Mouse (Mus musculus) limb, embryonic 15.5 days (tissue): ENCODE measurements around the gene Tgm2. TPM values are rescaled to one million over a fixed set of nuclear protein-coding genes. Genes with fewer than 3 reads are reported as not detected.
A peak's percentile ranks its signal among the peaks of the same experiment; 100 is the strongest.

Experiments used
- ATAC-seq: fragments of 200-750 bp; cut with Nextera tagmentation; 2 replicates; pipeline ENCODE4 v1.8.0; 2017; ENCODE audit warnings: low read depth, moderate TSS enrichment; ENCODE audit not compliant: insufficient number of reproducible peaks, low FRiP score, low TSS enrichment
- H3K27ac ChIP-seq: fragments of 300-500 bp; sonication (generic); 2 replicates; pipeline ENCODE4 v1.5.1; 2015; ENCODE audit warnings: moderate library complexity, mild to moderate bottlenecking, inconsistent platforms
- H3K27me3 ChIP-seq: fragments of 300-500 bp; sonication (generic); 2 replicates; pipeline ENCODE4 v1.6.1; 2015; ENCODE audit warnings: inconsistent platforms
- H3K36me3 ChIP-seq: fragments of 300-500 bp; sonication (generic); 2 replicates; pipeline ENCODE4 v1.6.1; 2015; ENCODE audit warnings: inconsistent platforms
- H3K4me1 ChIP-seq: fragments of 300-500 bp; sonication (generic); 2 replicates; pipeline ENCODE4 v1.6.1; 2015; ENCODE audit warnings: inconsistent platforms
- H3K4me2 ChIP-seq: fragments of 300-500 bp; sonication (generic); 2 replicates; pipeline ENCODE4 v1.6.1; 2015; ENCODE audit warnings: mild to moderate bottlenecking, inconsistent platforms
- H3K4me3 ChIP-seq: fragments of 300-500 bp; sonication (generic); 2 replicates; pipeline ENCODE4 v1.5.1; 2015; ENCODE audit warnings: mild to moderate bottlenecking, inconsistent platforms
- H3K9ac ChIP-seq: fragments of 300-500 bp; sonication (generic); 2 replicates; pipeline ENCODE4 v1.6.1; 2015; ENCODE audit warnings: inconsistent platforms
- H3K9me3 ChIP-seq: fragments of 300-500 bp; sonication (generic); 2 replicates; pipeline ENCODE4 v1.6.1; 2016; ENCODE audit warnings: inconsistent platforms
- WGBS: fragments of 180-500 bp; shearing (Covaris S2); methylation state at CpG from one replicate; pipeline ENCODE4 v1.1.7; 2015; 5-methylcytosine and 5-hydroxymethylcytosine counted together
- polyA plus RNA-seq: library from polyadenylated mRNA; unstranded; fragments of >200 nt; fragmentation: Nextera tagmentation; extraction: Ambion mirVana; gene quantifications from 2 replicates; pipeline ENCODE4 v1.2.1, GENCODE M21; 2015

Gene Tgm2
- polyA plus RNA-seq, 1 experiment from 2014 or later = 13.3 TPM

DNA sequence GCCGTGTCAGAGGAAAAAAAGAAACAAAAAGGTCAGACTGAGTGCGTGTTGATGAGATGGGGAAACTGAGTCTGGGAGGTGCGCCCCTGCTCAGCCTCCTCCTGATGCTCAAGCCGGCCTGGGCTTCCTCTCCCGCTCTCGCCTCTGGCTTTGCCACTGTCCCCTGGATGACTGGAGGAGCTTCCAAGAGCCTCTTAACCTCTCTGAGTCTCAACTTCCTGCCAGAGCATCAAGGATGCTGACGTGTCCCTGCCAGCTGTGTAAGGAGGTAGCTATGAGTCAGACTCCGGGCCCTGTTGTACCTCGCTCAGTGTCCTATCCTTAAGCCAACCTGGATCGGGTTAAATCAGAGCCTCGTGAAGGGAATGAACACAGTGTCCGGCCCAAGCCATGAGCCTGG, 8.5 kb downstream of the Tgm2 start:
- Histone ChIP-seq H3K36me3 (no peaks in the 10 kb centered on the region), H3K9ac (no peak overlapping the region), H3K4me3 (no peak overlapping the region), H3K27me3 (no peaks in the 10 kb centered on the region), H3K9me3 (no peaks in the 10 kb centered on the region), H3K4me1 (peaks cover 57% of the 10 kb centered on the region), H3K4me2 (no peak overlapping the region), H3K27ac (no peak overlapping the region)
- ATAC-seq = no peak
- 87% methylated on average over 12 of the region's 12 CpGs for WGBS

- Histone ChIP-seq H3K36me3 (no peaks in the 10 kb centered on the region), H3K4me3 (no peak overlapping the region), H3K9ac (no peak overlapping the region), H3K4me1 (peaks cover 45% of the 10 kb centered on the region), H3K27ac (no peak overlapping the region), H3K27me3 (no peaks in the 10 kb centered on the region), H3K9me3 (no peaks in the 10 kb centered on the region), H3K4me2 (no peak overlapping the region)
- ATAC-seq = no peak
- WGBS = 44% methylated on average over 7 of the region's 7 CpGs
Observed at GRCm38 (mm10) chr2:158136205-158136604, 10.0 kb downstream of the Tgm2 start.

GRCm38 (mm10) chr2:158133050-158133449, 13.2 kb downstream of the Tgm2 start:
- no peaks in the 10 kb centered on the region for H3K27me3 ChIP-seq
- no peak overlapping the region for H3K4me2 ChIP-seq
- H3K4me1 ChIP-seq = peaks cover 32% of the 10 kb centered on the region
- 66% methylated on average over 6 of the region's 6 CpGs for WGBS
- H3K4me3 ChIP-seq = no peak overlapping the region
- H3K36me3 ChIP-seq = no peaks in the 10 kb centered on the region
- H3K9ac ChIP-seq = no peak overlapping the region
- no peaks in the 10 kb centered on the region for H3K9me3 ChIP-seq
- no peak overlapping the region for H3K27ac ChIP-seq
- no peak for ATAC-seq

- H3K36me3 ChIP-seq = no peaks in the 10 kb centered on the region
- WGBS = 78% methylated on average over 10 of the region's 10 CpGs
- no peak overlapping the region for H3K27ac ChIP-seq
- H3K27me3 ChIP-seq = no peaks in the 10 kb centered on the region
- H3K4me1 ChIP-seq = peaks cover 27% of the 10 kb centered on the region
- H3K4me2 ChIP-seq = no peak overlapping the region
- no peaks in the 10 kb centered on the region for H3K9me3 ChIP-seq
- no peak overlapping the region for H3K4me3 ChIP-seq
- no peak for ATAC-seq
- no peak overlapping the region for H3K9ac ChIP-seq
Observed at GRCm38 (mm10) chr2:158132320-158132719, 13.9 kb downstream of the Tgm2 start.

DNA sequence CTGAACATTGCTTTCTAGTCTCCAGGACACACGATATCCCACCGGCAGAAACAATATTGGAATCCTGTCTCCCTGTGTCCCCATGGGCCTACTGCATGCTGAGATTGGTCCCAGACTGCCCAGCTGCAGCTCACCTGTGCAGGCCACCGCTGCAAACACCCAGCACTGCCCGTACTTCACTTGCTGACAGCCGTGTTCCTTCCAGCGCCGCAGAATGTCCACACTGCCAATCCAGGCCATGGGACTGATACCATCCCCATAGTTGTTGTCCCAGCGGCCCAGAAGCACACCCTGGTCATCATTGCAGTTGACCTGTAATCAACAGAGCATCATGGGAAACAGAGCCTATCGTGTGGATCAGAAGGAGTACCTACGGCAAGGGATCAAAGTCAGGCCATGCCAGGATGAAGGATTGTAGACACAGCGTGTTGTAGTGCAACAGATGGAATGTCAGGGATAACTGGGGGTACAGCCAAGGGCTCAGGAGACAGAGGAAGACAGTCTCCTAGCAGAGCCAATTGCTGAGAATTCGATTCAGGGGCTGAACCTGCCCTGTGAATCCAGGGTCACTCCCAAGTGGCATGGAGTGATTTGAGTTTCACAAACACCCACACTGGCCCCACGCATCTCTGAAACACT, 14.9 kb downstream of the Tgm2 start:
- H3K27me3 ChIP-seq = no peaks in the 10 kb centered on the region
- no peak overlapping the region for H3K4me2 ChIP-seq
- H3K4me1 ChIP-seq = peaks cover 24% of the 10 kb centered on the region; the same call in 1 of the 2 replicates
- no peak for ATAC-seq
- H3K9ac ChIP-seq = no peak overlapping the region
- 87% methylated on average over 13 of the region's 13 CpGs for WGBS
- no peak overlapping the region for H3K4me3 ChIP-seq
- H3K9me3 ChIP-seq = no peaks in the 10 kb centered on the region
- no peak overlapping the region for H3K27ac ChIP-seq
- H3K36me3 ChIP-seq = no peaks in the 10 kb centered on the region

- WGBS = 48% methylated on average over 5 of the region's 5 CpGs
- Histone ChIP-seq H3K9me3 (no peaks in the 10 kb centered on the region), H3K9ac (no peak overlapping the region)
Observed at GRCm38 (mm10) chr2:158130391-158130986, 15.7 kb downstream of the Tgm2 start.

DNA sequence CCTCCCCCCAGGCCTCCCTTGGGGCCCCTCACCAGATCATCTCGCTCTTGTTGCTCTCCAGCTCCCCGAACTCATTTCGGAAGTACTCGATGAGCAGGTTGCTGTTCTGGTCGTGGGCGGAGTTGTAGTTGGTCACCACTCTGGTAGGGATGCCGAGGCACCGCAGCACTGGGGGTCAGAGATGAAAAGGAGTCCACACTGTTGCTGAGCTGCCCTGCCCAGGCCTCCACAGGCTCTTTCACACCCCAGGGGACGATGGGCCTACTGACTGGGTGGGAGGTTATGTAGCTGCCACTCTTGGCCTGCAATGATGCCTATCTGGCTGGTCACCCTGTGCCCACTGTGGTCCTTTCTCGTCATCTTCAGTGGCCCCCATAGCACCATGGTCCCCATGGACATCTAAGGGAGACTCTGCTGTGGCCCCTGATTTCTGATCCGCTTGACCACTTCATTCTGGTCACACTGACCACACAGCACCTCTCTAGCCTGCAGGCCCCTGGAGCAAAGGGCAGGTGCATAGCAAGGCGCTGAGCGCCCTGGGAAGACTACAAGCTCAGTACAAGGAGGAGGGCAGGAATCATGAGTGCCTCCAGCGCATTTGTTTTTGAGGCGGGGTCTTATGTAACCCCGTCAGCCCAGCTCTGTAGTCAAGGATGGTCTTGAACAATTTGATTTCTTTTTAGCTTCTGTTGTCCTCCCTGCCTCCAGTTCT, 16.8 kb downstream of the Tgm2 start:
- no peaks in the 10 kb centered on the region for H3K27me3 ChIP-seq
- H3K9ac ChIP-seq = no peak overlapping the region
- WGBS = 77% methylated on average over 16 of the region's 16 CpGs
- 0 out of 2 replicates have a peak overlapping the region, but pooled peaks have one; percentile 1 for H3K27ac ChIP-seq
- peaks cover 16% of the 10 kb centered on the region; the same call in 1 of the 2 replicates for H3K4me1 ChIP-seq
- no peak overlapping the region for H3K4me2 ChIP-seq
- no peaks in the 10 kb centered on the region for H3K9me3 ChIP-seq
- 0 out of 2 replicates have a peak, but pooled peaks cover 7% of the 10 kb centered on the region for H3K36me3 ChIP-seq
- ATAC-seq = no peak
- no peak overlapping the region for H3K4me3 ChIP-seq

More at GRCm38 (mm10) chr2:158130391-158130986, 15.7 kb downstream of the Tgm2 start:
- Histone ChIP-seq H3K4me1 (peaks cover 16% of the 10 kb centered on the region; the same call in 1 of the 2 replicates), H3K27ac (no peak overlapping the region), H3K27me3 (no peaks in the 10 kb centered on the region), H3K4me3 (no peak overlapping the region), H3K36me3 (0 out of 2 replicates have a peak, but pooled peaks cover 1% of the 10 kb centered on the region), H3K4me2 (no peak overlapping the region)
- ATAC-seq = no peak

- Histone ChIP-seq H3K27me3 (no peaks in the 10 kb centered on the region), H3K4me3 (no peak overlapping the region), H3K36me3 (0 out of 2 replicates have a peak, but pooled peaks cover 7% of the 10 kb centered on the region), H3K9me3 (no peaks in the 10 kb centered on the region), H3K4me1 (peaks cover 16% of the 10 kb centered on the region; the same call in 1 of the 2 replicates), H3K9ac (no peak overlapping the region), H3K27ac (0 out of 2 replicates have a peak overlapping the region, but pooled peaks have one; percentile 1), H3K4me2 (no peak overlapping the region)
- 0 out of 2 replicates have a peak, but pooled peaks have one; percentile 37 for ATAC-seq
- 77% methylated on average over 8 of the region's 8 CpGs for WGBS
Observed at GRCm38 (mm10) chr2:158128461-158129130, 17.6 kb downstream of the Tgm2 start.

GRCm38 (mm10) chr2:158127872-158128271, 18.4 kb downstream of the Tgm2 start:
- no peak for ATAC-seq
- 87% methylated on average over 7 of the region's 7 CpGs for WGBS
- Histone ChIP-seq H3K4me3 (no peak overlapping the region), H3K4me2 (no peak overlapping the region), H3K9me3 (no peaks in the 10 kb centered on the region), H3K9ac (no peak overlapping the region), H3K4me1 (peaks cover 16% of the 10 kb centered on the region), H3K27ac (no peak overlapping the region), H3K27me3 (no peaks in the 10 kb centered on the region), H3K36me3 (0 out of 2 replicates have a peak, but pooled peaks cover 7% of the 10 kb centered on the region)

- ATAC-seq = no peak
- Histone ChIP-seq H3K27ac (no peak overlapping the region), H3K4me1 (peaks cover 16% of the 10 kb centered on the region), H3K9me3 (no peaks in the 10 kb centered on the region), H3K4me3 (no peak overlapping the region), H3K9ac (no peak overlapping the region), H3K27me3 (no peaks in the 10 kb centered on the region), H3K4me2 (no peak overlapping the region), H3K36me3 (0 out of 2 replicates have a peak, but pooled peaks cover 7% of the 10 kb centered on the region)
- 91% methylated on average over 6 of the region's 6 CpGs for WGBS
Observed at GRCm38 (mm10) chr2:158127245-158127644, 19.0 kb downstream of the Tgm2 start.

DNA sequence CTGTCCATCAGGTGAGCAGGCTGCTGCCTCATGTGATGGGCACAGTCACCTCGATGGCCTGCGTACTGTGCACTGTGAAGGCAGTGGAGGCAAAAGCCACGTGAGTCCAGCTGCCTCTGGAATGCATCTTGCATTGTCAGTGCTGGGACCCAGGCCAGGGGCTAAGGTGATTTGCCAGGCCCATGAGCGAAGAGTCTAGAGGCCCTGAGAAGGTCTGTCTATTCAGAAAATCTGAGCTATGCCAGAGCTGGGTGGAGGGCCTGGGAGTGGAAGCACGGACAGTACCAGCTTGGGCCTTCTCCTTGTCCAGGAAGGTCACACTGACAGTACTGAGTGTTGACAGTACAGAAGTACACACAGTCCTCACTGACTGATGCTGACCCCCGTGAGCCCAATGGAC, 23.4 kb downstream of the Tgm2 start:
- 0 out of 2 replicates have a peak, but pooled peaks cover 7% of the 10 kb centered on the region for H3K36me3 ChIP-seq
- no peak overlapping the region for H3K27ac ChIP-seq
- no peaks in the 10 kb centered on the region for H3K27me3 ChIP-seq
- no peak overlapping the region for H3K4me2 ChIP-seq
- H3K9me3 ChIP-seq = no peaks in the 10 kb centered on the region
- H3K4me3 ChIP-seq = no peak overlapping the region
- no peak overlapping the region for H3K9ac ChIP-seq
- H3K4me1 ChIP-seq = peaks cover 19% of the 10 kb centered on the region
- no peak for ATAC-seq
- 72% methylated on average over 6 of the region's 6 CpGs for WGBS
